Mouse (Mus musculus): ENCODE measurements around the gene Stk33. TPM values are rescaled to one million over a fixed set of nuclear protein-coding genes. Genes with fewer than 3 reads are reported as not detected.

Stk33 gene
- not detected for total RNA-seq (2023)

GRCm38 (mm10) chr7:109438781-109439591, at the start of gene Stk33:
TSS of gene Stk33 (minus strand) at chr7:109439081.

Other genes starting within 250 kb of the Stk33 start
- gene Trim66, start 69.1 kb upstream of the Stk33 start, total RNA-seq (2023) = under 1 TPM in 1 of 2 experiments, not detected in 1; 0.11 TPM
- 100 to 1,000 TPM; 167 to 174 TPM for gene Rpl27a, start 80.1 kb upstream of the Stk33 start, total RNA-seq (2023)